Comparison of ENCODE assay signal across 9 mouse cellular contexts in the genomic region with DNA sequence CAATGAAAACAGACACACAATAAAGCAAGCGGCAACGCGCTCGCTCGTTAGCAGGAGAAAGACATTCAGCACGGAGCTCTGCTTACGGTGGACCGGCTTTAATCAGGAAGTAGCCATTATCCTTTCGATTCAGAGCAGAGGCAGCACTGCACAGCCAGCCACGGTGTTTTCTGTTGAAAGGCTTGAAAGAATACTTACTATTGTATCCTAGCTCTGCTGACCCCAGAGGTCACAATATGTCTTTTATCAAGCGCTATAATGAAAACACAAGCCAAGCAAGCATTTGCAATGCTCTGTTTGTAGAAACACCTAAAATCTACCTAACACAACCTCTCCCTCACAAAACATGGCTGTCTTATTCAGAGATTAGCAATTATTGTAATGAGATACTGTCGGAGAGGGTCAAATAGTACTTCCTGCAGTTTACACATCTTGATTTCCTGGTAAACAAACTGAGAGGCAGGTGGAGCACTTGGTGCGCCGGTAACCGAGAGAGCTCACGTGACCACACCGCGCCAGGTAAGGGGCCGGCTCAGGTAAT.
DNase-seq lines count a peak whose midpoint lies in the region; ATAC-seq and TF ChIP-seq lines count a peak whose summit lies in the region.
"Had no signal": no experiment of that assay in that cellular context is flagged by ENCODE, and none has a peak within 500 bp of the region (broad histone marks: within the 10 kb centered on the region; RNA-seq: fewer than 3 reads in every experiment).

No protein-coding gene starts in this region.

- no peaks in the 10 kb centered on the region; the same call in 1 of the 2 replicates for H3K4me1 ChIP-seq in cerebellum, adult 2 months (ENCODE audit: control insufficient read depth, insufficient read depth, low read length)
- H3K4me1 ChIP-seq in forebrain, embryonic 16.5 days (replicated peaks; ENCODE audit: control insufficient read depth, insufficient read depth, low read length), result peaks cover 6% of the 10 kb centered on the region; the same call in 1 of the 2 replicates

- TF ChIP-seq POLR2A in cerebellum, adult 2 months (IDR thresholded peaks at IDR 0.05; ENCODE audit: borderline replicate concordance, insufficient read depth, low read length), result no peak

- no peaks in the 10 kb centered on the region for H3K36me3 ChIP-seq in forebrain, embryonic 16.5 days (ENCODE audit: control insufficient read depth, insufficient read depth)

- H3K4me3 ChIP-seq in cerebellum, adult 2 months (replicated peaks; ENCODE audit: insufficient read depth, low read depth, low read length), result peak overlapping the region; percentile 74
- peak overlapping the region; percentile 39 for H3K4me3 ChIP-seq in forebrain, embryonic 16.5 days (replicated peaks; ENCODE audit: low read length)

- H3K27me3 ChIP-seq in cerebellum, adult 2 months (ENCODE audit: control insufficient read depth, insufficient read depth, low read length), result no peaks in the 10 kb centered on the region
- H3K27me3 ChIP-seq in forebrain, embryonic 16.5 days (replicated peaks; ENCODE audit: control insufficient read depth, insufficient read depth, low read length), result no peaks in the 10 kb centered on the region
- H3K27me3 ChIP-seq: Patski had no signal

- TF ChIP-seq CTCF in cerebellum, adult 2 months (IDR thresholded peaks at IDR 0.05; ENCODE audit: borderline replicate concordance, insufficient read depth, low read depth, low read length), result no peak

- 3% methylated on average over 19 of the region's 19 CpGs for WGBS in cerebellum, adult 2 months
- 2% methylated on average over 19 of the region's 19 CpGs for WGBS in forebrain, embryonic 16.5 days

- ATAC-seq in forebrain, embryonic 16.5 days, result peak; percentile 79
- peak; percentile 97 for ATAC-seq in megakaryocyte, adult 5-6 weeks (ENCODE audit: poor library complexity, severe bottlenecking)
- ATAC-seq: Patski had no signal

- peak overlapping the region; percentile 30 for H3K9ac ChIP-seq in forebrain, embryonic 16.5 days (replicated peaks; ENCODE audit: low read depth, low read length)

- peak overlapping the region; percentile 73 for H3K4me2 ChIP-seq in forebrain, embryonic 16.5 days (ENCODE audit: low read length)

- H3K27ac ChIP-seq in cerebellum, adult 2 months (ENCODE audit: insufficient read depth, low read length), result peak overlapping the region; percentile 46; the same call in 1 of the 2 replicates
- H3K27ac ChIP-seq in forebrain, embryonic 16.5 days (ENCODE audit: low read length), result no peak overlapping the region; the same call in 1 of the 2 replicates

- DNase-seq in ovary, postnatal 14 days (ENCODE audit: low spot score), result peak; percentile 18
- no peak for DNase-seq in ovary, adult 18-20 months (ENCODE audit: low spot score)
- peak; percentile 70 for DNase-seq in cerebellum, adult 2 months
- DNase-seq in hindlimb bud, embryonic 11.5 days (ENCODE audit: extremely low spot score, low read depth, low spot score), result peak; percentile 62
- DNase-seq in left cerebral cortex, postnatal 14 days (ENCODE audit: low spot score in 2 of 2), result peak; percentile 21 to 38
- DNase-seq in right cerebral cortex, postnatal 4 days, result peak; percentile 33

- intact Hi-C loops in left cerebral cortex, postnatal 14 days (cut with DNase I), result loop anchor here (5.0 kb wide), 1 partner anchor 85 kb away; no protein-coding TSS in a partner anchor

- no peaks in the 10 kb centered on the region for H3K9me3 ChIP-seq in forebrain, embryonic 16.5 days (ENCODE audit: control insufficient read depth, low read length)
